Mouse (Mus musculus) cerebellum, adult 11-12 months (tissue): Measurements from ENCODE around the gene Traf3ip1.
"Not testable (repeated sequence)": the region's sequence is repeated elsewhere in the genome, so short reads cannot be mapped to it uniquely, and the experiment has no call there.

Experiments used
- DNase-seq: peaks from one replicate; pipeline ENCODE4 v3.0.0; 2022

Traf3ip1 gene

DNA sequence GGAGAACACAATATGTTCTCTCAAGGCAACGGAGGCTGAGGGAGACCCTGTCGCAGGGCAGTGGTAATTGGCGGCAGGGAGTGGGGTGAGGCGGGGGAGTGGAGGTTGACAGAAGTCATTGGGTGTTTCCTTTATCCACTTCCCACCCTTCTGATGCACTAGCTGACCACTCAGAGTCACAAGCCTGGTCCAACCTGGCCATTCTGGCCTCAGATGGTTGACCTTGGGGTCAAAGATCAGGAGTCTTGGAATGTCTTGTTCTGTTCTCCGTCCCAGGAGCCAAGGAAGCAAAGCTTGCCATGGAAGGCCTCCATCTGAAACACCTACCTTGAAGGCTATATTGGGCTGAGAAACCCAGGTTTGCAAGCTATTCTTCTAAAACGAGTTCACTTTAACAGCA, 28.3 kb upstream of the Traf3ip1 start:
- no peak for DNase-seq

DNA sequence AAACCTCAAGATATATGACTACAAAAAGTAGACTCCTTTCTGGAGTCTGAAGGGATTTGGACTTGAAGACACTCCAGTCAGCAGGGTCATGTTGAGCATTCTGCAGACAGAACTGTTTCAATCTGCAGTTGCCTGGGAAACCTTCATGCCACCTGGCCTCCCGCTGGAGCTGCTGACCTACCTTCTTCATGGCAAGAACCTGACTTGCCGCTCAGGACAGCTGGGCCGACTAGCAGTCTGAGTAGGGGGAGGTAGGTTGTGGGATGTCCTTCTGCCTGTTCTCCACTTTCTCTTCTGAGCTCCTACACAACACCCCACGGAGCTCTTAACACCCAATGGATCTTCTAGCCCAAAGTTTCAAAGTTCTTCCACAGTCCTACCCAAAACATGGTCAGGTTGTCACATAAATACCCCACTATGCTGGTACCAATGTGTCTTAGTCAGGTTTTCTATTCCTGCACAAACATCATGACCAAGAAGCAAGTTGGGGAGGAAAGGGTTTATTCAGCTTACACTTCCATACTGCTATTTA, 24.5 kb upstream of the Traf3ip1 start:
- no peak for DNase-seq

DNA sequence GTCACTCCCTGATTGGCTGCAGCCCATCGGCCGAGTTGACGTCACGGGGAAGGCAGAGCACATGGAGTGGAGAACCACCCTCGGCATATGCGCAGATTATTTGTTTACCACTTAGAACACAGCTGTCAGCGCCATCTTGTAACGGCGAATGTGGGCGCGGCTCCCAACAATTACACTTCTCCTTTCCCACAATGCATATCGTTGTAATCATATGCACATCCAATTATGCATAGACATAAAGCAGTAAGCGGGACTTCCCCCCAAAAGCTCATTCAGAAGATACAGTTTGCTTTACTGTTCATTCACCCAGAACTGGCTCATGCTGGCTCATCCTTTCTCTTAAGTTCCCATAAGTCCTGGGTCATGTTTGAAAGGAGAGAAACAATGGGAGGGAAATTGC, 16.3 kb upstream of the Traf3ip1 start:
- not testable (repeated sequence) for DNase-seq

DNA sequence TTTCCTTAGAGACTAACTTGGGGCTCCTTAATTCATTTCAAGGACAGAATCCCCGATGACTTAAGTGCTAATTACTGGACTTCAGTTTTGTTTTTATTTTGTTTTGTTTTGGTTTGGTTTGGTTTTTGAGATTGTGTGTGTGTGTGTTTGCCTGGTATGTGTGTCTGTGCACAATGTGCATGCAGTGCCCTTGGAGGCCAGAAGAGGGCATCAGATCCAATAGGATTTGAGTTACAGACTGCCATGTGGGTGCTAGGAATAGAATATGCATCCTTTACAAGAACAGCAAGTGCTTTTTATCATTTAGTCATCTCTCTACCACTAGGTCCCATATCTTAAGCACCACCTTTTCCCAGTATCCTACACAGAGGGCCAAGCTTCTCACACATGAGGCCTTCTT, 15.5 kb upstream of the Traf3ip1 start:
- no peak for DNase-seq

DNA sequence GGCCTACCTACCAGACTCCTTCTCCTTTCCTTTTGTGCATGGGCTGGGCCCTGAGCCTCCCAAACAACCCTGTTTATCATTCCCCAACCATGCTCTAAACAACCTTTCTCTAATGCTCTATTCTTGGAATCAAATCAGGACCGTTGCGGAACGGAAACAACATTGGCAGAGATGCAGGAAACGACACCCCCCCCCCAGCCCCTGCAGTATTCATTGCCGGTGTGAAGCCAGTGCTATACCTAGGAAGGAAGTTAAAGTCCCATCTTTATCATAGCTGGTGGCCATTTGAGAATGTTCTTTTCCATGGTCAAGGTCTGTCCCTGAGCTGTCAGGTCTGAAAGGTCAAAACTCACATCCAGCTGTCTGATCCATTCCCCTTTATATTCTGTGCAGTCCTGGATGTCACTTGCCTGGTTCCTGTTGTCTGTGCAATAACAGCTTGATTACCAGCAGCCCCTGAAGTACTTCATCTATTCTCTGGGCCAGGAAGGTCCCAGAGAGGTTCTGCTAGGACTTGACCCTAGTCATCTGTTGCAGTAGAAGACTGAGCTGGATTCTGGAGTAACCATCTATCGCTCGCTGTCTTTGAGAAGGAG, 11.7 kb upstream of the Traf3ip1 start:
- DNase-seq, result no peak

DNA sequence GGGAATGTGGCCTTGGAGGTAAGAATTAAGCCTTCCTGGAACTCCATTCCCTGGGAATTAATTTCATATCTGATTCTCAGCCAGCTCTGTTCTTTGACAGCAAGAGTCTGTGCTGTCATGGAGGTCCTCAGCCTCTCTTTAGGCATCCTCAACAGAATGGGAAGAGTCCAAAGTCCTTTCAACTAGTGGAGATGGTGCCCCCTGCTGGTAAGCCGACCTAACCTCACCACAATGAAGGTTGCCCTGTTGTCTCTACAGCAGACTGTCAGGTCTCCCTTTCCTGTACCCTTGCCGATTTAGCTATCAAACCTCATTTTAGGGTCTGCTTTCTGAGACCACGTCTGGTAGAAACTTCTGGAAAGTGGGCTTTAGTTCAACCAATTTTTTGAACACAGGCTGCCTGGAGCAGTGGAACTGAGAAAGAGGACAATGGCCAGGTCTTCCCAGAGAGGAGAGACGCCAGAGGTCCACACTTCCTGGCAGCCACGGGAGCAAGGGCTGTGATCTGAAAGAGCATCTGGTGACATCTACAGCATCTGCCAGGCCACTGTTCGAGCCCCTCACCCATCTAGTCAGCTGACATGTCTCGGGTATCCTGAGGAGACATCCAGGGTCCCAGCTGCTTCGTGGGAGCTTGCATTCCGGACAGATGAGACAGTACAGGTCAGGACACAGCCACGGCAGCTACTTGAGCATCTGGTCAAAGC, 11.0 kb upstream of the Traf3ip1 start:
- peak; percentile 54 for DNase-seq

DNA sequence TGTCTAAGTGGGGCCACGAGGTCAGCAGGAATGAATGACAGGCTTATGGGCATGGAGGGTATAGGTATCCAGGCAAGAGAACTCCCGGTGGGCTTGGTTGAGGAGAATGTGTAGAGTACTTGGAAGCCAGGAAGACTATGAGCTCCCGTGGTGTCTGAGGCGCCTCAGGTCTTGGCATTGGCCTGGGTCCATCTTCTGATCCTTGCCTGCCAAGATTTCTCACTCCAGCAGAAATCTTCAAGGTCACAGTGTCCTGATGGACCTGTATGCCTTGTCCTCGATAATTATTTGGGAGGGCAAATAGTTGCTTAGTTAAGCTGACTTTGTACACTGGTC, 10.5 kb upstream of the Traf3ip1 start:
- DNase-seq, result no peak

DNA sequence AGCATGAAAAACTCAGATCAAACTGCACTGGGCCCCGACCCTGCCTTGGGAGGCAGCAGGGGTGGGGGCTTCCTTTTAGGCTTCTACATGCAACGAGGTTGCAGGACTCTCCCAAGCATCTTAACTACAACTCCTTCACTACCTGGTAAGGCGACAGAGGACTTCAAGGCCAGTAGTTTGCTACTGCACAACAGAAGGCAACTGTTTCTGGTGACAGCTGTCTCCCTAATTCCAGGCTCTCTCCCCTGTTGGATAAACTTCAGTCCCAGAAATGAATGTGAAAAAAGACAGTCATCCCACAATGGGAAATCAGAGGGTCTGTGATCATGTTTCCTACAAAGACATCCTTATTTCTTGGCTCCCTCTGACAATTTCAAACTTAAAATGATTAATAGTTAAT, 9.0 kb upstream of the Traf3ip1 start:
- DNase-seq, result no peak

DNA sequence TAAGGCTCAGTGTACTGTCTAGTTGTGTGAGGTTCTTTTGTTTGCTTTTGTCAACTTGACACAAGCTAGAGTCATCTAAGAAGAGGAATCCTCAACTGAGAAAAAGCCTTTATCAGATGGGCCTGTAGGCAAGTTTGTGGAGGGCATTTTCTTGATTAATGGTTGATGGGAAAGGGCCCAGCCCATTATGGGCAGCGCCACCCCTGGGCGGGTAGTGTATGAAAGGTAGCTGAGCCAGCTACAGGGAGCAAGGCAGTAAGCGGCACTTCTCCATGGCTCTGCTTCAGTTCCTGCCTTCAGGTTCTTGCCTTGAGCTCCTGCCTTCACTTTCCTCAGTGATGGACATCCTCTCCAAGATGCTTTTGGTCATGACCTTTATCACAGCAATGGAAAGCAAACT, 8.3 kb upstream of the Traf3ip1 start:
- DNase-seq, result no peak

DNA sequence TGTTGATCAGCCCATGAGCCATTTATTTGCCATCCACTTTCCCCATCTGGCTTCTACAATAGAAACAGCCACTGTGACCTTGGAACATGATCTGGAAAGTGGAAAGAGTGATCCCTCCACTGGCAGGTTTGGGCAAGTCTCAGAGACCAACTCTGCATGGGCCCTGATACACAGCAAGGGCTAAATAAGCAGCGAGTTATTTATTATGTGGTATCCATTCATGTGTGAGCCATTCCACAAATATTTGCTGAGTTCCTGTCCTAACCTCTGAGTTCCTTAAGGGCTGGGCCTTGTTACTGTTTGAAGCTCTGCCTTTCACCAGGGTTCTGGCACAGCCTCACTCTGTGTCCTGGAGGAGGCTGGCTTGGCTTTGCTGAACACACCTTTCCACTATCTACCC, 4.1 kb upstream of the Traf3ip1 start:
- DNase-seq, result no peak

DNA sequence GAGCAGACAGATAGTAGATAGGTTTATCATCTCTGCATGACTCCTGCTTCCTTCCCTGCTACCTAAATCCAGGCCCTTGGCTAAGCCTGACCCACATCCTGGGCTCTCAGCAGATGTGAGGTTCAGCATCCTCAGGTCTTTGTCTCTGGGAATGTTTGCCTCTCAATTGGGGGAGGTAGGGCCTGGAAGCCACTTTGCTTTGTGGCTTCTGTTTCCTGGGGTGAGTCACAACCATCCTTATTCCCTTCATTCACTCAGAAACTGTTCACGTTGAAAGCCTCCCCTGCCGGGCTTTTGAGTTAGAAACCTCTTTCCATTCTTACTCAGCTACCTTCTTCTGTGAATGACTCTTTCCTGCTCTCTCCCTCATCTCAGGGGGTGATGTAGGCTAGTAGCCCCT, 1.7 kb upstream of the Traf3ip1 start:
- DNase-seq, result no peak

DNA sequence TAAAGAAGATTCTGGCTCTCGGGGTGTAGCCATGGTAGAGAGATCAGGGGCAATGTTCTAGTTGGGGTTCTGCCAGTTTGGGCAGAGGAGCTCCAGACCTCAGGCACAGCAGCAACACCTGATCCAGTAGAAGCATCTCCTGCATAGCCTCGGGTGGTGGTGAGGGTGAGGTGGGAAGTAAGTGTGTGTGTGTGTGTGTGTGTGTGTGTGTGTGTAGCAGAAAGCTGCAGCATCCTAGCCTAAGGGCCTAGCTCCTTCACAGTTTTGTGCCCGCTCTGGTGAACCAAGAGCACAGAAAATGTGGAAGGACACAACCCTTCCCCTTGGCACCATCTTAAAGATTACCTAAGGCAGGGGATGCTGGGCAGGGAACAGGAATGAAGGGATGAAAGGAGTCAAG, 509 bp upstream of the Traf3ip1 start:
- peak; percentile 43 for DNase-seq

DNA sequence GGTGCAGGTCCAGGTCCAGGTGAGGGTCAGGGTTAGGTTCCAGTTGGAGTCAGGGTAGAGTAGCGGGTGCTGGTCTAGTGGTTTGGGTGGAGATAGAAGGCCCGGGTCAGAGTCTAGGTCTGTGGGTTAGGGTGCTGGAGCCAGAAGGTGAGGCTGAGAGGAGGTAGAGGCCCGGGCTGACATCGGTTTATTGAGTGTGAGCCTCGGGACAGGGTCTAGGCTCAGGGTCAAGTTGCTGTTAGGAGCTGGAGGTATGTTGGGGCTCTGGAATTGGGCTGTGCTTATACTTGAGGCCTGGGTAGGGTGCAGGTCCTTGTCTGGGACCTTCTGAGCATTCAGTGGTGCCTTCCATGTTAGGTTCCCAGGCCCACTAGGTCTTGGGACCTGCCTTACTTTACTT, 874 bp downstream of the Traf3ip1 start:
- DNase-seq, result peak; percentile 22

DNA sequence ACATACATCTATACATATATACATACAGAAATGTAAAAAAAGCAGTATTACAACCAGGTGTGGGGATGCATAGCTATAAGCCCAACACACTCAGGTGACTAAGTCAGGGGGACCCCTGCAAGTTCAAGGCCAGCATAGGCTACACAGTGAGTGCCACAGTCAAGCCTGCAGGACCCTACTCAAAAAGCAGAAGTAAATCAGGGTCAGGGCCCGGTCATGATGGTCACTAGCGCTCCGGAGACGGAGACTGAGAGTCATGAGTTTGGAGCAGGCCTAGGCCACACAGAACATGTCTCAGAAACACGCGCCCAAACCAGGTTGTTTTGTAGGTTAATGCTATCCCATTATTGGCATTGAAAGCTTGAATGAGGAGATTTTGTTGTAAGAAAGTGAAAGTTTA, 4.1 kb downstream of the Traf3ip1 start:
- no peak for DNase-seq

DNA sequence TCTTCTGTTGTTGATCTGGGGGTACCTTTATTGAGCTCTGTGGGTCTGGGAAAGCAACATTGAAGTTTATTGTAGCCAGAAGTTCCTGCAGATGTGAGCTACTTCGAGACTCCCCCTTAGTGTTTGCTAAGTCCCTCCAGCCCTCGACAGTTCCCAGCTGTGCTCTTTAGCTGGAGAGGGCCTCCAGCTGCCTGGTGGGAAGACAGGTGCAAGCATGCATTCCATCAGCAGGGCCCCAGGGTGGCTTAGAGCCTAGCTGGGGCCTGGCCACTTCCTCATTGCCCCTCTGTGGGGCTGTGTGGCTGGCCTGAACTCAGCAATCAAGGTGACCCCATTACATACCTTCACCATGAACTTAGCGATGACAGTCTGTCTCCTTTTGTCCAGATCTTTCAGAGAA, 10.2 kb downstream of the Traf3ip1 start:
- no peak for DNase-seq

DNA sequence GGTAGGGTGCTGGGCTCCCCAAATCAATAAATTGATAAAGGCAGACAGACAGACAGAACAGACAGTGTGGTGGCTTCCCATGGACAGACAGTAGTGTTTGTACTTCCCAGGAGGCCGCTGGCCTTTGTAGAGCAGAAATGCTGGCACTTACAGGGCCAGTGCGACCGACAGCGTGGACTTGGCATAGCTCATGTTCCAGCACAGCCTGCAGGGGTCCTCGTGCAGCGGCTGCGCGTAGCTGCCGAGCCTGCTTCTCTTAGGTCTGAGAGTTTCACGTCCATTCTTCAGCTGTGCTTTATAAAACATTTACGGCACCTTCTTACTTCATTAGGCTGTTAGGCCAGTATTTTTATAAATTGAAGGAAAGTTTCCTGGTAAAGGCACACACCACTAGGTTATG, 20.5 kb downstream of the Traf3ip1 start:
- no peak for DNase-seq

DNA sequence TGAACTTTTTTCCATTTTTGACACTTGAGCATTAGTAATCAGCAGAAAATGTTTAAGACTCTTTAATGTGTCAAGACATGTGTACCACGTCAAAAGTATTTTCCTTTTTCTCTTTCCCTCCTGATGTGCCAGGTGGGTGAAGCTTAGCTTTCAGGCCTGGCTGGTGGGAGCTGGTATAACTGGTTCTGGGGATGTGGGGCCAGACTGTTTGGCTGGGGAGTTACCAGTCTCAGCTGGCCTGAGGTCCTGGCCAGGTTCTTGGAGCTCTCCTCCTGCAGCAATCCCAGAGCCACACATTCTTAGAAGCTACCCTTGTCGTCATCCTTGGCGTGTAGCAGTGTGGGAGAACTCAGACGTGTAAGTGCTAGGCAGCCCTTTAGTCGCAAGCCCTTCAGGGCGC, 21.2 kb downstream of the Traf3ip1 start:
- no peak for DNase-seq

DNA sequence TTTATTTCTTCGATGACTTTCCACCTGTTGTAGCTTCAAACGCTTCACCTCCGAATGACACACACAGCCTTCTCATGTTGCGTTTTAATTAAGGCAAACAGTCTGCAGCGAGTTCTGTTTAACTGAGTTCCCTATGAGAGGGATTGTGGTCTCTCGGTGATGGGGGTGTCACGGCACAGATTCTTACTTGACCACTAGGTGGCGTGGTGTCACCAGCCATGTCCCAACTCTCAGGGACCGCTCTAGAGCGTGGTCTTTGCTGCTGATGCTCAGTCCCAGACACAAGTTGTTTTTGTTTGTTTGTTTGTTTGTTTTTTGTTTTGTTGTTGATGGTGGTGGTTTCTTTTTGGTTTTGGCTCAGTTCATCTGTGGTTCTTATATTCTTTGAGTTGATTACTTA, 29.3 kb downstream of the Traf3ip1 start:
- peak; percentile 29 for DNase-seq

DNA sequence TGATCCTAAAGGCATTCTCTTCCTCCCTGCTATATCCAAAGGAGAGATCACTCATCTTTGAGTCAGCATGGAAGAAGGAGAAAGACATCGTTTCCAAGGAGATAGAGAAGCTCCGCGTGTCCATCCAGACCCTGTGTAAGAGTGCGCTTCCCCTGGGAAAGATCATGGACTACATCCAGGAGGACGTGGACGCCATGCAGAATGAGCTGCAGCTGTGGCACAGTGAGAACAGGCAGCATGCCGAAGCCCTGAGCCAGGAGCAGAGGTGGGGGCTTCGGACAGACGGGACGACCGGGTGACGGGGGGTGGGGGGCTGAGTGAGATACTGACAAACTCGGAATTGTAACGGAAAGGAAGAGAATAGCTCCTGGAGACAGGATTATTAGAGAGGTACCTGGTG, 31.4 kb downstream of the Traf3ip1 start:
- DNase-seq, result no peak

DNA sequence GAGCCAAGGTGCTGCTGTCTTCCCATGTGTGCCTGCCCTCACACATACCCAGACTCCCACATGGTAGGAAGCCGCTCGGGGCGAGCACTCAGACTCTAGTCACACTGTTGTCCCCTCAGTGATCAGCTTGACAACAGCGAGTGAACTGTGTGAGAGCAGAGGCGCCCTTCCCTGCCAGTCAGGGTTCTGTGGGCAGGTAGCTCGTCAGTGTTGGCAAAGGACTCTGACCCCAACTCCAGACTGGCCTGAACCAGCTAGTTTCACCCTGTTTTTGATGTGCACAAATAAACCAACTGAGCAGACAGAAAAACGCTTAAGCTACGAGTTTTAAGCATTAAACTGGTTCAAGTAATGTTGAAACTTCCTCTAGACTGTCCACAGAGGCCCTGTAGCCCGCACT, 35.7 kb downstream of the Traf3ip1 start:
- no peak for DNase-seq

DNA sequence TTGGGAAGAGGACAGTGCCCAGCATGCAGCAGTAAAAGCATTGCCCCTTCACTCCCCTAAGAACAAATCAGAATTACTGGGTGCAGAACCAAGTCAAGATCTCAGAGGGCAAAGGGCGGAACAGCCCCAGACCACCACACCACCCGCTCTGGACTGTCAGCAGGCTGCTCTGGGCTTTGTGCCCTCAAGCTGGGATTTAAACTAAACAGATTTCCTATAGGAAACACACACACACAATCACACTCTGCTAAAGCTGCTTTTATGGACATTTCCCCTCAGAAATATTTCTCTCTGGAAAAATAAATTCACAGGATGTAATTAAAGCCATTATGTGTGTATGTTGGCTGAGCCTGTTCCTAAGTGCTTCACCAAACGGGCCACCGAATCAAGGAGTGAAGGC, 37.8 kb downstream of the Traf3ip1 start:
- DNase-seq, result no peak

DNA sequence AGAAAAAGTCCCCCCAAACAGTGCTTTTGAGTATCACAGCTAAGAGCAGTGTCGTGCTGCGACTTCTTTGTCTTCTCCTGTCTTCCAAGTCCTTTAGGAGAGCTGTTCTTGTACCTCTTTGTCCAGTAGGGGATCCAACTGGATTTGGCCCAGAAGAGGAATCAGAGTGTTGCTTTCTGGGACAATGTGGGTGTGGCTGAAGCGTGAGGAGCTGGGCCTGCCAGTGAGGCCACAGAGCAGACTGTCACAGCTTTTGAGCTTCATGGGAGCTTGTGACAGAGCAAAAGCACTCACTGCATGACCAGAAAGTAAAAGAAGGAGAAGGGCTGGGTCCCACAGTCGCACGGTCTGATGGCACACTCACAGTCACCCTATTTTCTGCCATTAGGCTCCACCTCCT, 38.4 kb downstream of the Traf3ip1 start:
- DNase-seq, result no peak

DNA sequence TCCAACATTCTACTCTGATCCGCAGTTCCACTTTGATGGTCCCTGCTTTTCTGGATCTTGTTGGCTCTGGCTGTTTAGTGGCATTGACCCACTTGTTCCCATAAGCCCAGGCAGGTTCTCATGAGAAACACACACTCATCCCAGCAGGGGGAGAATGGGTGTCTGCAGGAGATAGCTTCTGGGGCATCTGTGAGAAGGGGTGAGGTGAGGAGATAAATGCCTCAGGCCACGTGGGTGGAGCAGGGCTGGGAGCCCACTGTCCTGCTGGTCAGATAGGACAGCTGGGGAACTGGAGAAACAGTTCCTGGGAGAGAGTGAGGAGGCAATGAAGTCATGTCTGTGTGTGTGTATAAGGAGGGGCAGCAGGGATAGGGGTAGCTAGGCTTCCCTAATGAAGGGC, 39.0 kb downstream of the Traf3ip1 start:
- DNase-seq, result no peak

DNA sequence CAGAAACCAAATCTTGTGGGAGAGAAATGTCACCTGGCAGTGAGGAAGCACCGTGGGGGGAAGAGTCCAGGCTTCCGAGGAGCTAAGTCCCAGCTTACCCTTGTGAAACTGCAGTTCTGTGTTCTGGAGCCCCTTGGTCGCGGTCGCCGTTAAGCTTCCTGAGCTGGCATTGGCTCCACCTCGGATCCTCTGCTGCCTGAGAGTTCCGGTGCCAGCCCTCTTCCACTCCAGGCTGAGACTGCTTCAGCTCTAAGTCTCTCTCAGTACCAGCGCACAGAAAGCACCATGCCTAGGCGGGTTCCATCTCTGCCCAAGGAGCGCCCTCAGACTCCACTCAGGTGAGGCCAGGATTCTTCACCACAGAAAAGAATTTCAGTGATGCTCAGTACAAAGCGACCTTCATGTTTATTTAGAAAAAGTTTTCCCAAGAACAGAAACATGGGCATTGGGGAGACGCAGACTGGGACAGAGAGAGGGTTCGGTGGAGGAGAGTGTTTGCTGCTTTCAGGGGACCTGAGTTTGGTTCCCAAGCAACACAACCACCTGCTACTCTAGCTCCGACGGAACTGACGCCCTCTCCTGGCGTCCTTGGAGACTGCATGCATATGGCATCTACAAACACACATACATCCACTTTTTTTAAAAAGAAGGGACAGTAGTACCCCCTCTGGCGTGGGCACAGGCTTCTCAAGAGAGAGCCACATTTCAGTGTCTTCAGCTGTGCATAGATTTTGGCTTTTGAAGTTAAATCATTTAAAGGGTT, 39.7 kb downstream of the Traf3ip1 start:
- no peak for DNase-seq
